Mouse (Mus musculus): ENCODE results near the gene S100a2.

- TF ChIP-seq POLR2A (IDR thresholded peaks at IDR 0.05; ENCODE audit: low read depth, low read length) (no peak), CTCF (conservative IDR thresholded peaks at IDR 0.05; ENCODE audit: insufficient read depth, insufficient read length, low read depth, low read length) (peak; percentile 67)
Observed at GRCm38 (mm10) chr3:90639511-90640154, 49.6 kb downstream of the S100a2 start.
